Comparison of ENCODE assay signal across 19 mouse cellular contexts in genomic region chr7:51216233-51216605, GRCm38 (mm10).
"Had no signal": no experiment of that assay in that cellular context is flagged by ENCODE, and none has a peak within 500 bp of the region (broad histone marks: within the 10 kb centered on the region; RNA-seq: fewer than 3 reads in every experiment).

No protein-coding gene starts in this region.

- H3K4me3 ChIP-seq: limb, embryonic 12.5 days; limb, embryonic 15.5 days; midbrain, embryonic 12.5 days; midbrain, embryonic 15.5 days; stomach, embryonic 15.5 days had no signal

- H3K9ac ChIP-seq: limb, embryonic 12.5 days; limb, embryonic 15.5 days; liver, embryonic 14.5 days; liver, postnatal 0 days; lung, embryonic 14.5 days; midbrain, embryonic 12.5 days; midbrain, embryonic 15.5 days; stomach, embryonic 15.5 days had no signal

- H3K36me3 ChIP-seq: limb, embryonic 12.5 days; limb, embryonic 15.5 days; midbrain, embryonic 12.5 days; midbrain, embryonic 15.5 days; stomach, embryonic 15.5 days had no signal

- H3K9me3 ChIP-seq: limb, embryonic 12.5 days; limb, embryonic 15.5 days; midbrain, embryonic 12.5 days; midbrain, embryonic 15.5 days; stomach, embryonic 15.5 days had no signal

- H3K27ac ChIP-seq: limb, embryonic 12.5 days; limb, embryonic 15.5 days; liver, embryonic 14.5 days; macrophage; midbrain, embryonic 12.5 days; midbrain, embryonic 15.5 days; stomach, embryonic 15.5 days had no signal

- DNase-seq: kidney, adult 9 months; kidney, postnatal 14 days; kidney, postnatal 4 days; left cerebral cortex, postnatal 4 days; liver, postnatal 0 days; lung, embryonic 14.5 days; retina, postnatal 1 day; right cerebral cortex, postnatal 25 days; spleen, adult 18-20 months; thymus, postnatal 25 days had no signal

- H3K27me3 ChIP-seq: limb, embryonic 12.5 days; limb, embryonic 15.5 days; midbrain, embryonic 12.5 days; midbrain, embryonic 15.5 days; stomach, embryonic 15.5 days had no signal

- H3K4me2 ChIP-seq: limb, embryonic 12.5 days; limb, embryonic 15.5 days; liver, embryonic 11.5 days; lung, embryonic 14.5 days; midbrain, embryonic 12.5 days; midbrain, embryonic 15.5 days; stomach, embryonic 15.5 days had no signal

- H3K4me1 ChIP-seq: limb, embryonic 12.5 days; limb, embryonic 15.5 days; midbrain, embryonic 12.5 days; midbrain, embryonic 15.5 days; stomach, embryonic 15.5 days had no signal

- ATAC-seq: liver, postnatal 0 days; lung, postnatal 0 days; midbrain, embryonic 15.5 days had no signal
